Mouse (Mus musculus) frontal cortex, postnatal 14 days (tissue): Measurements from ENCODE around the gene Csf3.
A peak's percentile ranks its signal among the peaks of the same experiment; 100 is the strongest.
"Not testable (repeated sequence)": the region's sequence is repeated elsewhere in the genome, so short reads cannot be mapped to it uniquely, and the experiment has no call there.

Experiments
- DNase-seq, 2 experiments: peaks; one replicate each; pipeline ENCODE4 v3.0.0; 2022; ENCODE audit warnings: low spot score in 2 of 2

The Csf3 gene

GRCm38 (mm10) chr11:98701213-98701670 lies at the start of gene Csf3:
Csf3 (plus strand) TSS chr11:98701263.
- peak in 1 of 2 experiments; percentile 3 for DNase-seq

GRCm38 (mm10) chr11:98655076-98655475 lies 46.0 kb upstream of the Csf3 start:
- not testable (repeated sequence) for DNase-seq

GRCm38 (mm10) chr11:98660517-98660916 lies 40.5 kb upstream of the Csf3 start:
- peak in 1 of 2 experiments; percentile 15 for DNase-seq

- DNase-seq, result no peak
These were observed 37.0 kb upstream of the Csf3 start, which contains the start of gene Gsdma for GRCm38 (mm10) chr11:98664091-98664490. Gsdma (plus strand) TSS chr11:98664351.

GRCm38 (mm10) chr11:98668984-98669383 lies 32.1 kb upstream of the Csf3 start:
- no peak for DNase-seq

- no peak for DNase-seq
These were observed 29.7 kb upstream of the Csf3 start for GRCm38 (mm10) chr11:98671284-98671815.

GRCm38 (mm10) chr11:98671857-98672256 lies 29.2 kb upstream of the Csf3 start:
- DNase-seq, result no peak

GRCm38 (mm10) chr11:98672482-98672881 lies 28.6 kb upstream of the Csf3 start:
- no peak for DNase-seq

- DNase-seq, result peak in 1 of 2 experiments; percentile 21
These were observed 27.9 kb upstream of the Csf3 start for GRCm38 (mm10) chr11:98673136-98673535.

- no peak for DNase-seq
These were observed 25.2 kb upstream of the Csf3 start for GRCm38 (mm10) chr11:98675829-98676363.

- no peak for DNase-seq
These were observed 21.0 kb upstream of the Csf3 start for GRCm38 (mm10) chr11:98680023-98680422.

- DNase-seq, result not testable (repeated sequence)
These were observed 20.5 kb upstream of the Csf3 start for GRCm38 (mm10) chr11:98680595-98680994.

GRCm38 (mm10) chr11:98681186-98681585 lies 19.9 kb upstream of the Csf3 start:
- no peak for DNase-seq

- peak; percentile 96 for DNase-seq
These were observed 19.0 kb upstream of the Csf3 start, which contains the start of gene Psmd3 for GRCm38 (mm10) chr11:98681786-98682745. Psmd3 (plus strand) TSS chr11:98682554.

- no peak for DNase-seq
These were observed 18.3 kb upstream of the Csf3 start for GRCm38 (mm10) chr11:98682811-98683210.

GRCm38 (mm10) chr11:98685642-98686041 lies 15.4 kb upstream of the Csf3 start:
- DNase-seq, result no peak

GRCm38 (mm10) chr11:98686976-98687375 lies 14.1 kb upstream of the Csf3 start:
- DNase-seq, result no peak

- DNase-seq, result no peak
These were observed 13.1 kb upstream of the Csf3 start for GRCm38 (mm10) chr11:98688009-98688408.

GRCm38 (mm10) chr11:98693201-98693600 lies 7.9 kb upstream of the Csf3 start:
- DNase-seq, result no peak

GRCm38 (mm10) chr11:98693746-98694145 lies 7.3 kb upstream of the Csf3 start:
- DNase-seq, result no peak

- no peak for DNase-seq
These were observed 6.8 kb upstream of the Csf3 start for GRCm38 (mm10) chr11:98694301-98694700.

GRCm38 (mm10) chr11:98695408-98695807 lies 5.7 kb upstream of the Csf3 start:
- no peak for DNase-seq
